8 mouse cellular contexts compared by ENCODE assay signal in genomic region chr8:94974467-94975165, GRCm38 (mm10). TPM values are rescaled to one million over a fixed set of nuclear protein-coding genes. Genes with fewer than 3 reads are reported as not detected.
A peak's percentile ranks its signal among the peaks of the same experiment; 100 is the strongest.
DNase-seq lines count a peak whose midpoint lies in the region; ATAC-seq and TF ChIP-seq lines count a peak whose summit lies in the region.

Adgrg1 (plus strand) TSS chr8:94974751.

- no peak for ATAC-seq in hindbrain, embryonic 16.5 days
- ATAC-seq in midbrain, embryonic 16.5 days, result no peak

- no peaks in the 10 kb centered on the region for H3K36me3 ChIP-seq in forebrain, embryonic 10.5 days (replicated peaks)
- no peaks in the 10 kb centered on the region for H3K36me3 ChIP-seq in hindbrain, embryonic 16.5 days (ENCODE audit: control insufficient read depth, insufficient read depth, low read length)
- H3K36me3 ChIP-seq in midbrain, embryonic 16.5 days (ENCODE audit: control insufficient read depth, insufficient read depth, low read length), result no peaks in the 10 kb centered on the region

- intact Hi-C loops in left cerebral cortex, postnatal 36 days (cut with DNase I), result no loop called here

- H3K9ac ChIP-seq in hindbrain, embryonic 16.5 days (ENCODE audit: low read depth, low read length), result no peak within 1 kb of the TSS
- H3K9ac ChIP-seq in midbrain, embryonic 16.5 days (ENCODE audit: low read depth, low read length), result no peak within 1 kb of the TSS

- H3K4me1 ChIP-seq in forebrain, embryonic 10.5 days, result peaks cover 26% of the 10 kb centered on the region
- H3K4me1 ChIP-seq in hindbrain, embryonic 16.5 days (ENCODE audit: control insufficient read depth, insufficient read depth, low read depth, low read length), result peaks cover 13% of the 10 kb centered on the region
- peaks cover 18% of the 10 kb centered on the region for H3K4me1 ChIP-seq in midbrain, embryonic 16.5 days (ENCODE audit: control insufficient read depth, insufficient read depth, low read length)

- TF ChIP-seq CTCF in layer of hippocampus, adult 2 months (conservative IDR thresholded peaks at IDR 0.05), result no peak

- no peak within 1 kb of the TSS for H3K4me3 ChIP-seq in layer of hippocampus, adult 2 months
- no peak within 1 kb of the TSS for H3K4me3 ChIP-seq in forebrain, embryonic 10.5 days
- no peak within 1 kb of the TSS for H3K4me3 ChIP-seq in hindbrain, embryonic 16.5 days (ENCODE audit: low read length)
- no peak within 1 kb of the TSS for H3K4me3 ChIP-seq in midbrain, embryonic 16.5 days (ENCODE audit: low read depth, low read length)

- H3K27ac ChIP-seq in layer of hippocampus, adult 2 months, result no peak within 1 kb of the TSS
- H3K27ac ChIP-seq in forebrain, embryonic 10.5 days, result 0 out of 2 replicates have a peak within 1 kb of the TSS, but pooled peaks have one; percentile 8
- H3K27ac ChIP-seq in hindbrain, embryonic 16.5 days (ENCODE audit: low read depth, low read length), result no peak within 1 kb of the TSS
- no peak within 1 kb of the TSS for H3K27ac ChIP-seq in midbrain, embryonic 16.5 days (ENCODE audit: low read length)

- 59% methylated on average over 7 of the region's 7 CpGs for WGBS in forebrain, embryonic 10.5 days
- WGBS in hindbrain, embryonic 16.5 days, result 57% methylated on average over 7 of the region's 7 CpGs
- WGBS in midbrain, embryonic 16.5 days, result 56% methylated on average over 7 of the region's 7 CpGs

- peaks cover 47% of the 10 kb centered on the region for H3K27me3 ChIP-seq in forebrain, embryonic 10.5 days (ENCODE audit: poor library complexity, severe bottlenecking)
- H3K27me3 ChIP-seq in hindbrain, embryonic 16.5 days (replicated peaks; ENCODE audit: control insufficient read depth, insufficient read depth, low read length), result no peaks in the 10 kb centered on the region
- H3K27me3 ChIP-seq in midbrain, embryonic 16.5 days (ENCODE audit: control insufficient read depth, insufficient read depth, low read depth, low read length), result no peaks in the 10 kb centered on the region

- H3K9me3 ChIP-seq in forebrain, embryonic 10.5 days, result no peaks in the 10 kb centered on the region
- no peaks in the 10 kb centered on the region for H3K9me3 ChIP-seq in hindbrain, embryonic 16.5 days (ENCODE audit: control insufficient read depth, low read length)
- no peaks in the 10 kb centered on the region for H3K9me3 ChIP-seq in midbrain, embryonic 16.5 days (replicated peaks; ENCODE audit: control insufficient read depth, low read length, poor library complexity, severe bottlenecking)

- DNase-seq in layer of hippocampus, adult 2 months (ENCODE audit: low spot score in 2 of 2), result no peak
- DNase-seq in layer of hippocampus, adult 11-12 months (ENCODE audit: low spot score), result no peak
- no peak for DNase-seq in forebrain, embryonic 10.5 days (ENCODE audit: extremely low spot score, low spot score)
- DNase-seq in left cerebral cortex, postnatal 36 days (ENCODE audit: low spot score in 2 of 2), result no peak
- DNase-seq in urinary bladder, postnatal 4 days (ENCODE audit: low spot score in 2 of 2), result no peak
- no peak for DNase-seq in urinary bladder, postnatal 25 days (ENCODE audit: low spot score)

- no peak within 1 kb of the TSS for H3K4me2 ChIP-seq in hindbrain, embryonic 16.5 days (ENCODE audit: low read length)
- H3K4me2 ChIP-seq in midbrain, embryonic 16.5 days (ENCODE audit: low read length), result no peak within 1 kb of the TSS

RNA-seq across cellular contexts. Expression of gene Adgrg1, which starts in this region (rescaled TPM):
- total RNA-seq in layer of hippocampus, adult 2 months (2021), result 10 to 100 TPM; 89.7 to 90.5 TPM
- polyA plus RNA-seq in forebrain, embryonic 10.5 days (2016; fragmentation: Nextera tagmentation; extraction: Ambion mirVana), result 94.8 and 107 TPM in 2 replicates
- polyA plus RNA-seq in hindbrain, embryonic 16.5 days (2015; fragmentation: Nextera tagmentation; extraction: Ambion mirVana), result 112 and 135 TPM in 2 replicates
- total RNA-seq in left cerebral cortex, postnatal 36 days (2021), result 10 to 100 TPM; 73.3 to 74.2 TPM
- 147 and 153 TPM in 2 replicates for polyA plus RNA-seq in midbrain, embryonic 16.5 days (2015; fragmentation: Nextera tagmentation; extraction: Ambion mirVana)
